ENCODE assay signal across 9 mouse cellular contexts in the genomic region with DNA sequence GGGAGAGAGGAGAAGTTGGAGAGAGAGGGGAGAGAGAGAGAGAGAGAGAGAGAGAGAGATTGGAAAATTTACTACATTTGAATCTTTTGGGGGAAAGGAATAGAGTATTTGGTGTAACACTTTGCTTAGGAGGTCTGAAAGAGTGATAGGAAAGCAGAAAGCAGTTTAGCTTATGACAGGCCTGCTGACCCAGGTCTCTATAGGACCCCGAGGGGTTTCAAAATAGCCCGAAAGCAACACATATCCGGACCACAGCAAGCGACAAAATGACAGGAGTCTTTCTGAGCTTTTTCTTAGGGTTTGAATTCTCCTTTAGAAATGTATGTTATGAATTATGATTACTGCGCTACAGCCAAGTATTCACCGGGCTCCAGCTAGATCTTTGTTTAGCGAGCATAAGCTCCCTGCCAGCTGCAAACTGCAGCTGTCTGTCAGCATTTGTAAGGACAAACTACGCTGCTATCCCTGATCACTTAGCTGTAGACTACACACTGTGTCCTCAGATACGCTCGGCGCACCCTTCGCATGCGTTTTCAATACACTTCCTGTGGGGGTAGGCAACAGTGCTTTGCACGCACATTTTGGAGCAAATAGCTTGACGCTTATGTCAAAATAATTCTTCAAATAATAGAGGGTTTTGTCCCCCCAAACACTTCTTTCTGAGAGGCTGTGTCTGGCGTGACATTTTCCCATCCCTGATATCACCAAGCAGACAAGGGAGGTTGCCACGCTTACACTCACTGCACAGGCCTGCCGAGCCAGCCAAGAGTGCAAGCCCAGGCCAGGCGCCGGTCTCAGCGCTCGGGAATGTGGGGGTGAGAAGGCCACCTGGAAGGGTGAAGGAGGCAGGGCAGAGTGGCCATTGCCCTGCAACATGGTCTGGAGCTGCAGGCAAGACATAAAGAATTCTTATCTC.
DNase-seq lines count a peak whose midpoint lies in the region; ATAC-seq and TF ChIP-seq lines count a peak whose summit lies in the region.
"Had no signal": no experiment of that assay in that cellular context is flagged by ENCODE, and none has a peak within 500 bp of the region (broad histone marks: within the 10 kb centered on the region; RNA-seq: fewer than 3 reads in every experiment).

No protein-coding gene starts in this region.

- H3K27me3 ChIP-seq in heart, adult 2 months (ENCODE audit: control insufficient read depth, insufficient read depth, low read length), result no peaks in the 10 kb centered on the region
- H3K27me3 ChIP-seq in limb, embryonic 14.5 days (ENCODE audit: control insufficient read depth, insufficient read depth, low read length), result no peaks in the 10 kb centered on the region
- H3K27me3 ChIP-seq: megakaryocyte, embryonic 14.5 days had no signal

- H3K36me3 ChIP-seq in heart, adult 2 months (ENCODE audit: control insufficient read depth, insufficient read depth, low read length), result no peaks in the 10 kb centered on the region
- H3K36me3 ChIP-seq in limb, embryonic 14.5 days (ENCODE audit: control insufficient read depth, insufficient read depth, low read length), result no peaks in the 10 kb centered on the region

- 0 out of 2 replicates have a peak overlapping the region, but pooled peaks have one; percentile 10 for H3K9ac ChIP-seq in heart, adult 2 months (ENCODE audit: low read depth, low read length)
- H3K9ac ChIP-seq in limb, embryonic 14.5 days (ENCODE audit: low read depth, low read length, severe bottlenecking), result no peak overlapping the region

- peak; percentile 44 for DNase-seq in adrenal gland, adult 2 months
- DNase-seq in embryo, embryonic 10.5 days (ENCODE audit: low spot score), result peak; percentile 58
- peak; percentile 61 to 74 for DNase-seq in heart, adult 2 months
- DNase-seq in kidney, adult 11 months, result peak; percentile 30
- DNase-seq in limb, embryonic 14.5 days (ENCODE audit: low spot score), result peak; percentile 52
- DNase-seq in neural tube, embryonic 10.5 days (ENCODE audit: extremely low spot score, low spot score), result peak; percentile 45
- DNase-seq in frontal cortex, adult 2 months (ENCODE audit: extremely low spot score in 1 of 2, low spot score in 1 of 2), result no peak

- TF ChIP-seq CTCF in heart, adult 2 months (IDR thresholded peaks at IDR 0.05), result no peak

- no peaks in the 10 kb centered on the region for H3K4me1 ChIP-seq in heart, adult 2 months (ENCODE audit: control insufficient read depth, insufficient read depth, low read length)
- H3K4me1 ChIP-seq in limb, embryonic 14.5 days (ENCODE audit: control insufficient read depth, insufficient read depth, low read length), result peaks cover 18% of the 10 kb centered on the region
- H3K4me1 ChIP-seq: megakaryocyte, embryonic 14.5 days had no signal

- H3K4me2 ChIP-seq in limb, embryonic 14.5 days (replicated peaks; ENCODE audit: low read depth, low read length, severe bottlenecking), result no peak overlapping the region

- no peak for TF ChIP-seq POLR2A in heart, adult 2 months (IDR thresholded peaks at IDR 0.05; ENCODE audit: insufficient read depth, low read depth, low read length)
- no peak for TF ChIP-seq POLR2A in limb, embryonic 14.5 days (IDR thresholded peaks at IDR 0.05; ENCODE audit: borderline replicate concordance, extremely low read depth, insufficient read depth, insufficient read length)

- peak overlapping the region; percentile 48 for H3K27ac ChIP-seq in heart, adult 2 months
- H3K27ac ChIP-seq in limb, embryonic 14.5 days (replicated peaks; ENCODE audit: low read depth, low read length), result peak overlapping the region; percentile 52; the same call in 1 of the 2 replicates

- H3K4me3 ChIP-seq in heart, adult 2 months, result no peak overlapping the region
- no peak overlapping the region for H3K4me3 ChIP-seq in limb, embryonic 14.5 days (replicated peaks; ENCODE audit: low read length)
- H3K4me3 ChIP-seq: megakaryocyte, embryonic 14.5 days had no signal

- no peaks in the 10 kb centered on the region for H3K79me2 ChIP-seq in heart, adult 2 months (replicated peaks; ENCODE audit: control insufficient read depth, insufficient read depth, low read length)

- intact Hi-C loops in heart, adult 2 months (cut with DNase I), result no loop called here

- peak; percentile 81 for ATAC-seq in limb, embryonic 14.5 days (ENCODE audit: low FRiP score, low read depth)
- ATAC-seq in activated CD4-positive, CD25-positive, alpha-beta regulatory T cell, adult 4 months, result no peak

- 55% methylated on average over 22 of the region's 22 CpGs for WGBS in heart, adult 2 months
- WGBS in limb, embryonic 14.5 days, result 56% methylated on average over 22 of the region's 22 CpGs

- no peak for TF ChIP-seq EP300 in heart, adult 2 months (IDR thresholded peaks at IDR 0.05; ENCODE audit: insufficient read depth, low read depth, low read length)

- no peaks in the 10 kb centered on the region for H3K9me3 ChIP-seq in limb, embryonic 14.5 days (ENCODE audit: control insufficient read depth, low read length)
- H3K9me3 ChIP-seq: megakaryocyte, embryonic 14.5 days had no signal

Comparison
In these comparisons a context has a peak if more than half of its experiments do, and no peak if none do; other contexts are left out.
1. DNase-seq: peak in adrenal gland, adult 2 months (single experiment), embryo, embryonic 10.5 days (single experiment), heart, adult 2 months (2 of 2), kidney, adult 11 months (single experiment), limb, embryonic 14.5 days (single experiment) and neural tube, embryonic 10.5 days (single experiment); none in frontal cortex, adult 2 months (0 of 2).